Mouse (Mus musculus) left cerebral cortex, postnatal 10 days (tissue): ENCODE results near the gene Trappc2l. TPM values are rescaled to one million over a fixed set of nuclear protein-coding genes. Genes with fewer than 3 reads are reported as not detected.
"Not testable (repeated sequence)": the region's sequence is repeated elsewhere in the genome, so short reads cannot be mapped to it uniquely, and the experiment has no call there.

ENCODE experiments used
- DNase-seq, 2 experiments: peaks; one replicate each; pipeline ENCODE4 v3.0.0; 2021 to 2022; ENCODE audit warnings: low spot score in 2 of 2, mixed read lengths in 1 of 2; ENCODE audit errors: extremely low spot score in 1 of 2
- intact Hi-C: fragments of 180-260 bp; cut with DNase I; formaldehyde crosslinking; loops from one replicate; pipeline ENCODE4 v1.15.1; 2025
- total RNA-seq, 2 experiments: library from RNA; stranded (reverse); gene quantifications; 2 replicates each; pipeline ENCODE4 v1.2.3; 2021

The Trappc2l gene
- total RNA-seq, 2 experiments from 2014 or later, result 81.8 to 83.6 TPM

DNA sequence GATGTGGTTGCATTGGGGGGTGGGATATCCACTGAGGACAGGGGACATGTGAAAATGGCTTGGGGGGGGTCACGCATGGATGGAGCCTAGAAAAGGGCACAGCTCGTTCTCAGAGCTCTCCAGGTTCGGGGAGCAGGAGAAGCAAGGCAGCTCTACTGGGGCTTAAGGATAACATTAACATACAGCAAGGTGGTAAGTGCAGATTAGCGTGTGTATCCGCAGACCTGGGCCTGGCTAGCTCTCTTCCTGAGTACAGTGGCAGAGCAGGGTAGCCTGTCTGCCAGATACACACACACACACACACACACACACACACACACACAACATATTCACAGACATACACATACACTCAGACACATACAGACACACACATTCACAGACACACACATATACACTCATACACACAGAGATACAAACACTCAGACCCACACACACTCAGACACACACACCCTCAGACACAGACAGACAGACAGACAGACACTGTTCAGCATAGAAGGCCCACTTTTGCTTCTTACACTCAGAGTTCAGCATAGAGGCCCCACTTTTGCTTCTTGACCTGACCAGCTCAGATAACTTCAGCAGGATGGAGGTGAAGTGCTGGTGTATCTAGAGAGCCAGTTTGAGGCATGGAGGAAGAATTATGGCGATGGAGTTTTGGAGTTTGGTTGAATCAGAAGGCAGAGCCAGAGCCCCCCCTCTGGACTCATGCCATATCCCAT, 7.4 kb downstream of the Trappc2l start:
- intact Hi-C loops, result loop anchor here (2.0 kb wide), 1 partner anchor 212 kb away; no protein-coding TSS in a partner anchor
- no peak for DNase-seq

DNA sequence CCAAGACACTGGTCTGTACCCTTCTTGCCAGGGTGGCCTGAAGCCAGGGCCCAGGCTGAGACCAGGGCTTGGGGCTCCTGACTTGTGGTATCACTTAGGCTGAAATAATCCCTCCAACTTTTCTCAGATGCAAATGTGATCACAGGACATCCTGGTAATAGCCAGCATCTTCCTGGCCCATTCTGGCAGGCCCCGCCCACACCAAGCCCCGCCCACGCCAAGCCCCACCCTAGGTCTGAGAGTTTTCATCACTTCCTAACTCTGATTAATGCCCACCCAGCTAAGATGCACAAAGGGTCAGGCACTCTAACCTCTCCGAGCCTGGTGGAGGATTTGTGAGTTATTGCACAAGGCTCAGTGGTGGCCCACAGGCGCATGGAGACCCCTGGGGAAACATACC, 9.0 kb downstream of the Trappc2l start:
- intact Hi-C loops, result no loop called here

GRCm38 (mm10) chr8:122622727-122623126, 11.3 kb downstream of the Trappc2l start, which contains the start of gene Pabpn1l:
Pabpn1l (minus strand) TSS chr8:122622739.
- intact Hi-C loops, result no loop called here

More for the DNA sequence above, 9.0 kb downstream of the Trappc2l start:
- no peak for DNase-seq

GRCm38 (mm10) chr8:122623844-122624642, 12.6 kb downstream of the Trappc2l start:
- no peak for DNase-seq
- intact Hi-C loops, result no loop called here

More at GRCm38 (mm10) chr8:122622727-122623126, 11.3 kb downstream of the Trappc2l start, which contains the start of gene Pabpn1l:
- DNase-seq, result no peak

DNA sequence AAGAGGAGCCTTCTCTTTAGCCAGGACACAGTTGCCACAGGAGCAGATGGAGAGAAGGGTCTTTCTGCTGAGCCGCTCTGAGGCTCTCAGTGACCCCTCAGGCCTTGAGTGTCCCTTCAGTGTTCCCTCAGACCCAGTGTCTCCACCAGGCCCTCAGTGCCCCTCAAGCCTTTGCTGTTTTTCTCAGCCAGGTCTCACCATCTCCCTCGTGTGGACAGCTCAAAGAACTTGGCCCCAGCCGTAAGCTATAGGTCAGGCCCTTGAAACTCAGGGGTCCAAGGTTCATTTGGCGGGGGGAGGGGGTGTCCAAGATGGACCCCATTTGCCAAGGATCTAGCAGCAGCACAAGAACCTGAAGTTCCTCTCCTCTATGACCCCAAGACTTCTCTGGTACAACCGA, 13.2 kb downstream of the Trappc2l start:
- intact Hi-C loops, result no loop called here
- DNase-seq, result no peak

DNA sequence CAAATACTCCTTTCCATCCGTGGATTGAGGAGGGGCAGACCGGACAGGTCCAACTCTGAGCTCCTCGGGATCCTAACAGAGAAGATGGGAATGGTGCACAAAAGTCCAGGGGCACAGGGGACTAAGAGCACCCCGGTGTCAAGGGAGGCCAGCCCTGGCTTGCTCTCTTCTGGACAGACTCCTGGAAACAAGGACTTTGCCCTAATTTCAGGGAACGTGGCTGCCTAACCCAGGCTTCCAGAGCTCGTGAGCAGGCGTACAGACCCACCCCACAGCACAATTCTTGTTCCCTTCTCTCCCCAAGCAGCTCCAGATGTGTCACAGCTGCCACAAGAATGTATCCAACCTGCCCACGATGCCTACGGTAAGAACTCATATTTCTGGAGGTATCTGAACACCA, 14.4 kb downstream of the Trappc2l start:
- intact Hi-C loops, result no loop called here
- DNase-seq, result no peak

DNA sequence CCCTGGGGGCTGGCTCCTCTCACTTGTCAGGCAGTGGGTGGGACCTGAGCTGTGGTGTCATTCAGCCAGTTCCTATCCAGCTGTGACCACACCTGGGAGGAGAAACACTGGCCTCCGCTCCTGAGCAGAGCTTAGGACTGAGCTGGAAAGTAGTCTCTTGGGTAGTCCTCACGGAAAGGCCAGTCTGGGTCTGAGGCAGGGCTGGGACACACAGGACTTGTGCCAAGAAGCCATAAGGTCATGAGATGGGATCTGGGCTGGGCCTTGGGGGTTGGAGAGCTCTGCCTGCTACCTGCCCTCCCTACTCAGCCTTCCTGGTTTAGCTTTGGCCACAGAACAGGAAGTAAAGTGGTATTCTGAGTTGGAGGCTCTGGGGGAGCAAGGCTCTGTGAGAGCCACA, 15.5 kb downstream of the Trappc2l start:
- intact Hi-C loops, result no loop called here
- DNase-seq, result no peak

- DNase-seq, result no peak
- intact Hi-C loops, result no loop called here
Observed at GRCm38 (mm10) chr8:122629388-122629787, 17.9 kb downstream of the Trappc2l start.

DNA sequence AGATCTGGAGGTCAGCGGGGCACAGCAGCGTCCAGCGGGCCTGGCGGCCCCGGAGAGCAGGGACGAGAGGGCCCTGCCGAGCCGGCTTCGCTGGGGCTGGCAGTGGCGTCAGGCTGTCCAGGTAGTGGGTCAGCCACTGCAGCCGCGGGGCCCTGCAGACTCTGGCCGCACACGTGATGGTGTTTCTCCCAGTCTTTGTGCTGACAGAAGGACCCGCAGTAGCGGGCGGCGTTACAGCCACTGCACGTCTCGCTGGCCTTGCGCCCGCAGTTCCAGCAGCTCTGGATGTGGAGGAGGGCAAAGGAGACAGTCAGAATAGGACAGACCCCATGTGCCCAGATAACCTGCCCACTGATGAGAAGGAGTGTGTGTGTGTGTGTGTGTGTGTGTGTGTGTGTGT, 19.3 kb downstream of the Trappc2l start:
- intact Hi-C loops, result no loop called here
- no peak for DNase-seq

GRCm38 (mm10) chr8:122632134-122632533, 20.7 kb downstream of the Trappc2l start:
- intact Hi-C loops, DNase-seq: not testable (repeated sequence)

DNA sequence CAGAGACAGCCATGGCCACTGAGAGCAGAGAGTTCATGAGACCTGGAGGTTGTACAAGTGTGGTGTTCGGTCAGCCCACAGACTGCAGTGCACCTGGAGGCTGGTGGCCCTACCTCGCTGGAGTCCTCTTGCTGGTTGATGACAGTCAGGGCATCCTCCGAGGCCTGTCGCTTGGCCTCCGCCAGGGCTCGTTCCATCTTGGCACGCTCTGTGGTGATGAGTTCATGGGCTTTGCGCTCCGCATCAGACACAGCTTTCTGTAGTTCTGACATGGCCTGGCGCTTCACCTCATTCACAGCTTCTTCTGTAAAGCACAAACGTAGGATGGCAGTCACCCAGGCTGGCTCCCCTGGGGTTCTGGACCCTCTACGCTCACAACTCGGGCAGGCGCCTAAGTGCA, 21.8 kb downstream of the Trappc2l start:
- intact Hi-C loops, result no loop called here

DNA sequence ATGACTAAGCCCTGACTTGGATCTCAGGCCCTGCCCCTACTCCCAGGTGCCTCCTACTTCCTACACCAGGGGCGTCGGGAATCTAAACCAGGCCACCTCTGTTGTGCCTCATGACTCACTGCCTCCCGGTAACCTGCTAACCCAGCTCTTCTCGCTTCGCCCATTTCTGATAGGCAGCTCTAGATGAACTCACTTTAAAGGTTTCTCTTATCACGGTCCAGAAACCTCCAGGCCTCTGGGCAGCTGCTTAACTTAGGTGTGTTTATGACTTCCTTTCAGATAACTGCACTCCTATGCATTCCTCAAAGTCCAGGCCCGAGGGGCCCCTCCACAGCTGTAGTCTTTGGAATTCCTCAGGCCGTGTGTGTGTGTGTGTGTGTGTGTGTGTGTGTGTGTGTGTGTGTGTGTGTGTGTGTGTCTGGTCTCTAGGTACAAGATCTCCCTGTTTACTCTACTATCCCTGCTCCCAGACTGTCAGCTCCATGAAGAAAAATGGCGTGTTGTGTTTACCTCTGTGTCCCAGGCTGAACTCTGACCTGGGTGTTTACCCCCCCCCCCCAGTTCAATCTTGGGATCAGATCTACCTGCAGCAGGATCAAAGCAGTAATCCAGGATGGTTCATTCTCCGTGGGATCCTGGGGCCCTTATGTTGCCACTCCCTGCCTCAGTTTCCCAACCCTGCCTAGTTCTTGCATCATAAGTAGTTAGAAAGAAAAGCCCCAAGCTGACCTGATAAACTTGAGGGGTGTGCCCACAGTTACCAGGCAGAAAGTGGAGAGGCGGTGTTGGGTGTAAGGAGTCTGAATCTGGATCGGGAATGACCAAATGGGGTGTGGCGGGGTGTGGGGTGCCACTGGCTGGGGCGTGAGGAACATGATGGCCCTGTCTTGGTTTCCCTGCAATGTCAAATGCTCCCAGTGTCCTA, 24.7 kb downstream of the Trappc2l start:
- intact Hi-C loops, result no loop called here
- DNase-seq, result no peak

More for the DNA sequence above, 21.8 kb downstream of the Trappc2l start:
- DNase-seq, result no peak

DNA sequence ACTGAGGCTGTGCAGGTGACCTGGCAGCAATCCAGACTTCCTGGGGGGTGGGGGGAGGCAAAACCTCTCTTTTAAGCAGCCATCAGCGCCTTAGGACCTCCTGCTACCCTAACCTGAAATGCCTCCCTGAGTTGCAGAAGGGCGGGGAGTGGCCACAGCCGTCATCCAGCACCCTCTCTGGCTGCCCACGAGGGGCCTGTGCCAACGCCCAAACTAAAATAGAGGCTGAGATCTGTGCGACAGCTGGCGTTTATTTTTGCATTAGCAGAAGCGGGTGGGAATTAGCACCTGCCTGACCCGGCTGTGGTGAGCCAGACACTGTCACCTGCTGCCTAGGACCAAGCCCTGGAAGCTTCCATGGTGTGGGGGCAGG, 25.3 kb downstream of the Trappc2l start:
- DNase-seq, result no peak
- intact Hi-C loops, result no loop called here

- intact Hi-C loops, result no loop called here
Observed at GRCm38 (mm10) chr8:122637230-122637629, 25.8 kb downstream of the Trappc2l start.

GRCm38 (mm10) chr8:122638601-122639000, 27.2 kb downstream of the Trappc2l start:
- no peak for DNase-seq
- intact Hi-C loops, result no loop called here

More at GRCm38 (mm10) chr8:122637230-122637629, 25.8 kb downstream of the Trappc2l start:
- no peak for DNase-seq

GRCm38 (mm10) chr8:122639521-122640248, 28.2 kb downstream of the Trappc2l start:
- intact Hi-C loops, result no loop called here
- DNase-seq, result peak; percentile 34 to 68

- intact Hi-C loops, result no loop called here
- no peak for DNase-seq
Observed at GRCm38 (mm10) chr8:122640825-122641224, 29.4 kb downstream of the Trappc2l start.

DNA sequence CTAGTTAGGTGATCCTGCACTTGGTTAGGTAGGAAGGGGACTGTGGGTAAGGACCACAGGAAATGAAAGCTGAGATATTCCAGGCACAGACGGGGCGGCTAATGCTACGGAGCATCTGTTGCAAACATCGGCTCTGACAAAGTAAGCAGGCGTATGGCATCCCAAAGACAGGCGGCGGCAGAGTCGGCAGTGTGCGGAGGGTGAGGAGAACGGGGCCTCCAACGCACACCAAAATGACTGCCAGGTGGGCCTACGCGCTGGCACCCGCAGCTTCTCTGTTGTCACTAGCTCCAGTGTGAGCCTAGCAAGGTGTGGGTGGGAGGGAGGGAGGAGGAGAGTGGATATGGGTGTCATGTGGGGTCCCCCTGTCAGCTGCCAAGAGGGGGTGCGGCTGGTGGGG, 30.0 kb downstream of the Trappc2l start:
- peak; percentile 53 to 68 for DNase-seq
- intact Hi-C loops, result no loop called here
